Mouse (Mus musculus) right cerebral cortex, postnatal 36 days (tissue): ENCODE results near the gene Rergl.
A peak's percentile ranks its signal among the peaks of the same experiment; 100 is the strongest.

ENCODE experiments used
- DNase-seq, 2 experiments: peaks; one replicate each; pipeline ENCODE4 v3.0.0; 2022; ENCODE audit warnings: low spot score in 2 of 2, mixed read lengths in 1 of 2

Gene Rergl

GRCm38 (mm10) chr6:139501876-139502275, at the start of gene Rergl:
TSS of gene Rergl (minus strand) at chr6:139501976.
- DNase-seq = no peak

GRCm38 (mm10) chr6:139538469-139538868, 36.7 kb upstream of the Rergl start:
- DNase-seq = no peak

GRCm38 (mm10) chr6:139525406-139525805, 23.6 kb upstream of the Rergl start:
- no peak for DNase-seq

GRCm38 (mm10) chr6:139524288-139524687, 22.5 kb upstream of the Rergl start:
- DNase-seq = no peak

GRCm38 (mm10) chr6:139514938-139515510, 13.2 kb upstream of the Rergl start:
- DNase-seq = no peak

- DNase-seq = no peak
Observed at GRCm38 (mm10) chr6:139479730-139480129, 22.0 kb downstream of the Rergl start.

GRCm38 (mm10) chr6:139464980-139465379, 36.8 kb downstream of the Rergl start:
- no peak for DNase-seq

- no peak for DNase-seq
Observed at GRCm38 (mm10) chr6:139464292-139464691, 37.5 kb downstream of the Rergl start.

GRCm38 (mm10) chr6:139461094-139461493, 40.7 kb downstream of the Rergl start:
- peak in 1 of 2 experiments; percentile 4 for DNase-seq

- no peak for DNase-seq
Observed at GRCm38 (mm10) chr6:139460470-139460869, 41.3 kb downstream of the Rergl start.

- DNase-seq = no peak
Observed at GRCm38 (mm10) chr6:139443999-139444398, 57.8 kb downstream of the Rergl start.
